Mouse (Mus musculus) small intestine, adult 2 months (tissue): ENCODE measurements at regions not wholly inside any gene's neighbourhood (a gene's known extent, or its start where the extent isn't known, plus 50 kb on each side); places are given as distances from the start of the nearest gene placed in this dataset.

Experiments used
- CTCF ChIP-seq: fragments of 200-500 bp; IDR thresholded peaks from 2 replicates; pipeline ENCODE4 v1.5.1; 2012; ENCODE audit warnings: low read depth, mild to moderate bottlenecking, control low read depth, inconsistent platforms, low read length, moderate library complexity, mixed read lengths; ENCODE audit not compliant: insufficient replicate concordance, insufficient read length; ENCODE audit errors: extremely low read depth
- POLR2A ChIP-seq: fragments of 200-500 bp; IDR thresholded peaks from 2 replicates; pipeline ENCODE4 v1.6.1; 2012; ENCODE audit warnings: low read depth, mild to moderate bottlenecking, control low read depth, inconsistent platforms, low read length, moderate library complexity

- TF ChIP-seq POLR2A (no peak), CTCF (no peak)
Observed at GRCm38 (mm10) chr16:9509666-9510065, 485.7 kb downstream of the Grin2a start.
